Mouse (Mus musculus) gastrocnemius, postnatal 25 days (tissue): ENCODE data around the gene Sestd1. TPM values are rescaled to one million over a fixed set of nuclear protein-coding genes. Genes with fewer than 3 reads are reported as not detected.
A peak's percentile ranks its signal among the peaks of the same experiment; 100 is the strongest.

Source experiments
- DNase-seq: peaks from one replicate; pipeline ENCODE4 v3.0.0; 2022
- total RNA-seq, 2 experiments: library from RNA; stranded (reverse); gene quantifications; 1 replicate in 1 of 2; 2 replicates in 1 of 2; pipeline ENCODE4 v1.2.3; 2021

Sestd1 gene
- total RNA-seq, 2 experiments from 2014 or later = 9.4 to 10.9 TPM

DNA sequence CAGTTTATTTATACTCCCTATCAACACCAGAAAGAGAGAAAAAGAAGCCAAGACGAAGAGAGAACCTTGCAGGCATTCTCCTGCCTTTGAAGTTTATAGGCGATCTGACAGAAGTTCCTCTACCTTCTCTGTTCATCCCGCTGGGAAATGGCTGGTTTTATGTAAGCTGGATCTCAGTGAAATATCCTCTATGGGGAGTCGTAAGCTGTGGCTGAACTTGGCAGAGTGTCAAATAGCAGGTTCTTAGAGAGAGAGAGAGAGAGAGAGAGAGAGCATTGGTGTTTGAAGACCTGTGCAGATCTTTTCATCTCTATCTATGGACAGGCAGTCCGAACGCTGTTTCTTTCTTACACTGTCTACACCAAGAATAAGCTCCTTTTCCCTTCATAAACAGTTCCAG, 107.0 kb downstream of the Sestd1 start:
- no peak for DNase-seq

DNA sequence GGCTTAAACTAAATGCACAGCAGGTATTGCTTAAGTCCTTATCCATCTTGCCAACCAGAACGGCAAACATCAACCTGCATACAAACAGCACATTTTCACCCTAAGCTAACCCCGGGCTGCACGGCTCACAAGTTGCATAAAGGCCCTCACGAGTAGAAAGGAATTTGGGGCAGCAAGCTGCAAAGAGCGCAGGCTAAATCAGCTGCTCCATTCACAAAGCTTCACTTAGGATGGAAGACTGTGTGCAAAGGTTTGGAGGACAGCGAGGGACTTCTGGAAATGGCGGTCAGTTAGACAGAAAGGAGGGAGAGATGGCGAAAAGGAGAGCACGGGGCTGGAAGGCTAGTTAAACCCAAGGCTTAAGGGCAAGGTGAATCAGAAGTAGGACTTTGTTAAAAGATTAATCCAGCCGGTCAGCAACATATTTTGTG, 108.1 kb downstream of the Sestd1 start:
- no peak for DNase-seq

GRCm38 (mm10) chr2:77171444-77172240, 108.8 kb downstream of the Sestd1 start:
- peak; percentile 28 for DNase-seq

DNA sequence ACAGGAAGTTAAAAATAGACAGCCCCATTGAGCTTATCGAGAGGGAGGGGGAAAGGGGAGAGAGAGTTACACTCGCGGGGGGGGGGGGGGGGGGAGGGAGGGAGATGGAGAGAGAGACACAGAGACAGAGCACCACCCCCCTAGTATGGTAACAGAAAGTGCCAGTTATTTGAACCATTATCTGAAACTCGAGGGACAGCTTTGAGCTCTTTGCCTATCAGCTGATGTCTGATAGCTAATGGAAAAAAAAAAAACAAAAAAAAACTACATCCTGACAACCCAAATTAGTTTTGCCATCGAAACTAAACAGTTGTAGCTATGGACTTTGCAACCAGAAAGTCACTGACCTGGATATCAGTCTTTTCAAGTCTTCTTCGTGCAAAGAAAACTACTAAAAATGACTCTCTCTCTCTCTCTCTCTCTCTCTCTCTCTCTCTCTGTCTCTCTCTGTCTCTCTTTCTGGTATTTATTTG, 109.7 kb downstream of the Sestd1 start, which contains the start of gene Ccdc141:
TSS of gene Ccdc141 (minus strand) at position 4 of the 473 bp plus-strand sequence.
- no peak for DNase-seq

GRCm38 (mm10) chr2:77169916-77170632, 110.3 kb downstream of the Sestd1 start:
- peak; percentile 54 for DNase-seq

DNA sequence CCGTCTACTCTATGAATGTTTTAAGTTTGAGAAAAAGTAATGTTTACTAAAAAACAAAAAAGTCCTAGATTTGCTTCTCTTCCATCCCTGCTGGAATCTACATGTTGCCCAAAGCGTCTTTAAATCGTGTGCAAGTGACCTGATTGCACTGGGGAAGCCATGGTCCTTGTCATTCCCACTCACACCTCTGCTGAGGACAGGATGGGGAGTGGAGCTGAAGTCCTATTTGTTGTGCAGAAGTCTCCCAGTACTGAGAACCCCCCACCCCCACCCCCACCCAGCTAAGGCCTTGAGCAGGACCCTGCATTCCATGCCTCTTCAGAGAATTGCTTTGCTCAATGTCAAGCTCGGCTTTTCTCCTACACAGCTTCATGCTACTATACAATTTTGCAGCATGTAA, 111.2 kb downstream of the Sestd1 start:
- no peak for DNase-seq

- no peak for DNase-seq
Measured at GRCm38 (mm10) chr2:77168781-77169180, 111.6 kb downstream of the Sestd1 start.

GRCm38 (mm10) chr2:77168081-77168685, 112.2 kb downstream of the Sestd1 start:
- DNase-seq = no peak

GRCm38 (mm10) chr2:77166366-77166765, 114.0 kb downstream of the Sestd1 start:
- DNase-seq = no peak

- DNase-seq = no peak
Measured at GRCm38 (mm10) chr2:77164662-77165061, 115.7 kb downstream of the Sestd1 start.

GRCm38 (mm10) chr2:77163381-77163780, 117.0 kb downstream of the Sestd1 start:
- DNase-seq = no peak

GRCm38 (mm10) chr2:77162135-77162534, 118.3 kb downstream of the Sestd1 start:
- DNase-seq = no peak

DNA sequence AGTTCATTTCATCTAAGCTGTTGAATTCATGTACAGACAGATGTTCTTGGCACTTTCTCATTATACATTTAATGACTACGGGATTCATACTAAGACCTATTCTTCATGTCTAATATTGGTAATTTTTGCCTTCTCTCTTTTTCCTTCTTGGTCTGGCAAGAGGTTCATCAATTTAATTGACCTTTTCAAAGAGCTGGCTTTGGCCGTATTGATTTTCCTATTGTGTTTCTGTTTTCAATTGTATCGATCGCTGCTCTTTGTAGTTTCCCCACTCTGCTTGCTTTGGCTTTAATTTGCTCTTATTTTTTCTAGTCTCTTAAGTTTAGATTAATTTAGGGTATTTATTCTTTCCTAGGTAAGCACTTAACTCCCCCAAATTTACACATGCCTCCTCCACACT, 122.8 kb downstream of the Sestd1 start:
- no peak for DNase-seq

DNA sequence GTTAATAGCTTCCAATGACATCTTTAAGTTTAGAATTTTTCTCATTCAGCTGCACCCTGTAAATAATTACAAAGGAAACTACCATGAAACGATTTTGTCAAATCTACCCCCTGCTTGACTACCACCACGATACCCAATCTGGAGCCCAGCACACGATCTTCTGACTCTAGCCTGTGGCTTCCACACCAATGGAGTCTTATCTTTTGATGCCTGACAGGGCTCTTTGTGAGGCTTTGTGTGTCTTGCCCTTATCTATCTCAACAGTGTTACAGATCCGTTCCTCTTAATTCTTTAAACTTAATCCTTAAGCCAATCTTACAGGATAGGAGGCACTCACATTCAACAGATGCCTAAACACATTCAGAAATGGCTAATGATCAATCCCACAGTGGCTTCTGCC, 126.3 kb downstream of the Sestd1 start:
- DNase-seq = no peak

DNA sequence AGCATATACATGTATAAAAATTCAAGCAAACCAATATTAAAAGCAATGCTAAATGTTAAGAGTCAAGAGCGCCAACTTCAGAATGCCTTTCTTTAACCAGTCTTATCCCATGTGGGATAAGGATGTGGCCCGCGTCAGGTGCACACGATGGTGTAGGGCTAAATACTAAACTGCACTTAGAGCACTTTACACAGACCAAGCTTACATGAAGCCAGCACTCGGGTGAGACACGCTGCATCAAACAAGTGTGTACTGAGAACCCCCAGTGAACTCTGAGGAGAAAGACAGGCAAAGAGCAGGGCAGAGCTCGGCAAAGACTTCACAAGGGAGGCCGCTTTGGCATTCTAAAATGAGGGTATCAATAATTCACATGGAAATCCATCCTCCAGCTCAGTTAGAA, 129.1 kb downstream of the Sestd1 start:
- DNase-seq = no peak

GRCm38 (mm10) chr2:77149576-77149975, 130.8 kb downstream of the Sestd1 start:
- no peak for DNase-seq

GRCm38 (mm10) chr2:77148215-77148614, 132.2 kb downstream of the Sestd1 start:
- no peak for DNase-seq

DNA sequence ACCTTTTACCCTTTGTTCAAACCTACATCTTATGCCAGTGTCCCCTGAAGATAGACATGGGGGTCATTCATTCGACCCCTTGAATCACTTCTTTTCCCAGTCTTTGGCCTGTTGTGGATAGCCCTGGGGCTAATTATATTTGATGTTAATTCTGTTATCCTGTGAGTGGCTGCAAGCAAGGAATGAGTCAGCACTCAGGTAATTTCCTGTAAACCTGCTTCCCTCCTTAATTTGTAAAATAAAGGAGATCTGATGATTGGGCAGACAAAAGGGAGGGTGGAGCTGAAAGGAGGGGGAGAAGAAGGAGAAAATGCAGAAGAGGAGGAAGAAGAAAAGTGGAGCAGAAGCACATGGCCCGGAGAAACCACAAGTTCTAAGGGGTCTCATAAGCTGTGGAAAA, 133.4 kb downstream of the Sestd1 start:
- no peak for DNase-seq

DNA sequence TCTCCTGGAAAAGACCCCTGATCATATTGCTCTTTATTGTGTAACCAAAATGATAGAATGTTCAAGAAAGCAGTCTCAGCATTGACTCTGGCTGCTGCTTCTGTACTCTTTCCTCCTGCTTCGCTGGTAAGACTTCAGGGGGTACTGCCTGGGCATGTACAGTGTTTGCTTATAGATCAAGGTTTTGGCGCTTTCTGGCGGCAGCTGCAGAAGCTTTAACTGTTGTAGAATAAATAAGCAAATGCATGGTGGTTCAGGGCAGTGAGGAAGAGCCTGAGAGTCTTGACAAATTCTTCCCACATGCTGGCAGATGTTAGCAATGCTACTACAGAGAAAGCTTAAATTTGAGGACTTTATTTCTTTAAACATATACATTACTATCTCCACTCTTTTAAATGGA, 134.1 kb downstream of the Sestd1 start:
- DNase-seq = no peak

DNA sequence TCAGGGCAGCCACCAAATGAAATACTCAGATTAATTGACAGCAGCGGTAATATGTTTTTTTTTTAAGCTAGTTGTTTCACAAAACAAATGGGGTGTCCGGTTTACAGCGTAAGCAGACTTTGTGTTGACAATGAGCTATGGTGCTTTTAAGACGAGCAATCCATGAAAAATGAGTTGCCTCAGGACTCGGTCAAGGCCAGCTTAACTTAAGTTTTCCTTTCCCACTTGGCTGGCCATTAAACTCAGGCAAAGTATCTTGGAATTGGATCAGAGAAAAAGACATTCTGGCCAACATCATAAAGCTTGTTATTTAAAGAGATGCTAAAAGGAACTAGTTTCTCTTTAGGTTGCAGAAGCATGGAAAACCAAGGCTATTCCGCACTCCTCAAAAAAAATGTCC, 136.9 kb downstream of the Sestd1 start:
- DNase-seq = no peak

- no peak for DNase-seq
Measured at GRCm38 (mm10) chr2:77138879-77139278, 141.5 kb downstream of the Sestd1 start.

GRCm38 (mm10) chr2:77134906-77135305, 145.5 kb downstream of the Sestd1 start:
- no peak for DNase-seq

DNA sequence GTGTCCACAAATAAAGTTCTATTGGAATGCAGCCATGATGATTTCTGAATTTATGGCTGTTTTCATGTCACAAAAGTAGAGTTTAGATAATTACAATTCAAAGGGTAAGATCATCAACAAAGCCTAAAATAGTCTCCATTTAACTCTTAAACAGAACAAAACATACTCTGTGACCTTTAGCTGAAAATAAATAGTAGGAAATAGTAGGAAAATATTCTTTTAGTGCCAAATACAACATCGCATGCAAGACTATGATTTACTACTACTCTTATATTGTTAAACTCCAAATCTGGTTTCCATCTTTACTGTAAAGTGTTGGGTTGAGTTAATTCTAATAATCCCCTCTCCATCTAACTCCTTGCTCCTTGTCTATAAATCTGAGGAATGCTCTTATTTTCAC, 147.0 kb downstream of the Sestd1 start:
- no peak for DNase-seq
